8 mouse cellular contexts compared by ENCODE assay signal in the genomic region with DNA sequence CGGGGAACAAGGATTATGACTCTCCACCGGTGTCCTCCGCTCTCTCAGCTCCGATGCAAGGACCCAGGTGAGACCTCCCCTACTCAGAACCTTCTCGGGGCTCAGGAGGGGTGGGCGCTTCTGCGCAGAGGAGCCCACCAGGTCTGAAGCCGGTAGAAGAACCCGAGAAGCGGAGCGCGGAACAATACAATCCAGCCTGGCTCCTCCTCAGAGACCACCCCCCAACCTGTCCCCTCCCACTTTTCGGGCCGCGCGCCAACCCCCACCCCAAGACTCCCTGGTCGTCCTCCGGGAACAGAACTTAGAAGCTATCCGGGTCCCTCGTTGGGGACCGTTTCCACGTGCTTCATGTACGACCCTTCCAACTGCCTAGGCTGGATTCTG. TPM values are rescaled to one million over a fixed set of nuclear protein-coding genes. Genes with fewer than 3 reads are reported as not detected.
DNase-seq lines count a peak whose midpoint lies in the region; ATAC-seq lines count a peak whose summit lies in the region.

A gene (minus strand): TSS at position 240 of the 384 bp plus-strand sequence.

- H3K27ac ChIP-seq in heart, embryonic 16.5 days (ENCODE audit: low read length) = no peak within 1 kb of the TSS
- no peak within 1 kb of the TSS for H3K27ac ChIP-seq in intestine, embryonic 15.5 days
- no peak within 1 kb of the TSS for H3K27ac ChIP-seq in midbrain, embryonic 16.5 days (ENCODE audit: low read length)

- peak within 1 kb of the TSS; percentile 84 for H3K4me2 ChIP-seq in heart, embryonic 16.5 days (ENCODE audit: low read depth, low read length)
- peak within 1 kb of the TSS; percentile 89 for H3K4me2 ChIP-seq in intestine, embryonic 15.5 days (replicated peaks)
- H3K4me2 ChIP-seq in midbrain, embryonic 16.5 days (ENCODE audit: low read length) = peak within 1 kb of the TSS; percentile 54

- H3K9me3 ChIP-seq in heart, embryonic 16.5 days (replicated peaks; ENCODE audit: control insufficient read depth, low read length) = no peaks in the 10 kb centered on the region
- H3K9me3 ChIP-seq in intestine, embryonic 15.5 days = no peaks in the 10 kb centered on the region
- H3K9me3 ChIP-seq in midbrain, embryonic 16.5 days (replicated peaks; ENCODE audit: control insufficient read depth, low read length, poor library complexity, severe bottlenecking) = no peaks in the 10 kb centered on the region

- ATAC-seq in heart, embryonic 16.5 days (replicated peaks; ENCODE audit: extremely low read depth, insufficient read depth, low FRiP score) = peak; percentile 28; the same call in 1 of the 2 replicates
- peak; percentile 37 for ATAC-seq in intestine, embryonic 15.5 days
- 0 out of 2 replicates have a peak, but pooled peaks have one; percentile 57 for ATAC-seq in midbrain, embryonic 16.5 days

- intact Hi-C loops in heart, postnatal 14 days (cut with DNase I) = no loop called here

- peaks cover 32% of the 10 kb centered on the region for H3K4me1 ChIP-seq in heart, embryonic 16.5 days (ENCODE audit: control insufficient read depth, insufficient read depth, low read length)
- peaks cover 20% of the 10 kb centered on the region; the same call in 1 of the 2 replicates for H3K4me1 ChIP-seq in intestine, embryonic 15.5 days (replicated peaks)
- H3K4me1 ChIP-seq in midbrain, embryonic 16.5 days (ENCODE audit: control insufficient read depth, insufficient read depth, low read length) = peaks cover 11% of the 10 kb centered on the region; the same call in 1 of the 2 replicates

- H3K36me3 ChIP-seq in heart, embryonic 16.5 days (ENCODE audit: control insufficient read depth, insufficient read depth) = no peaks in the 10 kb centered on the region
- H3K36me3 ChIP-seq in intestine, embryonic 15.5 days = no peaks in the 10 kb centered on the region
- no peaks in the 10 kb centered on the region for H3K36me3 ChIP-seq in midbrain, embryonic 16.5 days (ENCODE audit: control insufficient read depth, insufficient read depth, low read length)

- H3K9ac ChIP-seq in heart, embryonic 16.5 days (ENCODE audit: low read length) = peak within 1 kb of the TSS; percentile 64
- H3K9ac ChIP-seq in intestine, embryonic 15.5 days = peak within 1 kb of the TSS; percentile 62
- H3K9ac ChIP-seq in midbrain, embryonic 16.5 days (ENCODE audit: low read depth, low read length) = peak within 1 kb of the TSS; percentile 57

- WGBS in heart, embryonic 16.5 days = 2% methylated on average over 23 of the region's 23 CpGs
- under 1% methylated on average over 23 of the region's 23 CpGs for WGBS in intestine, embryonic 15.5 days
- under 1% methylated on average over 23 of the region's 23 CpGs for WGBS in midbrain, embryonic 16.5 days

- DNase-seq in heart, postnatal 14 days = no peak
- peak; percentile 77 for DNase-seq in embryo, embryonic 9.5 days (ENCODE audit: extremely low spot score)
- no peak for DNase-seq in cerebellum, adult 9-11 months
- DNase-seq in spleen, adult 18-20 months = no peak
- no peak for DNase-seq in urinary bladder, postnatal 4 days (ENCODE audit: low spot score in 2 of 2)

- H3K27me3 ChIP-seq in heart, embryonic 16.5 days (ENCODE audit: control insufficient read depth, insufficient read depth, low read length) = peaks cover 20% of the 10 kb centered on the region
- H3K27me3 ChIP-seq in intestine, embryonic 15.5 days (replicated peaks) = 0 out of 2 replicates have a peak, but pooled peaks cover 5% of the 10 kb centered on the region
- peaks cover 30% of the 10 kb centered on the region for H3K27me3 ChIP-seq in midbrain, embryonic 16.5 days (ENCODE audit: control insufficient read depth, insufficient read depth, low read depth, low read length)

- peak within 1 kb of the TSS; percentile 50 for H3K4me3 ChIP-seq in heart, embryonic 16.5 days (ENCODE audit: low read length)
- H3K4me3 ChIP-seq in intestine, embryonic 15.5 days (replicated peaks) = peak within 1 kb of the TSS; percentile 57
- H3K4me3 ChIP-seq in midbrain, embryonic 16.5 days (ENCODE audit: low read depth, low read length) = peak within 1 kb of the TSS; percentile 44

RNA-seq across cellular contexts. Expression of the gene that starts here (rescaled TPM):
- polyA plus RNA-seq in heart, embryonic 16.5 days (2015; fragmentation: Nextera tagmentation; extraction: Ambion mirVana) = 4.2 and 7.0 TPM in 2 replicates
- 1 to 10 TPM in 1 of 2 experiments, under 1 TPM in 1; 0.78 to 1.0 TPM for total RNA-seq in heart, postnatal 14 days (2021)
- polyA plus RNA-seq in intestine, embryonic 15.5 days (2015; fragmentation: Nextera tagmentation; extraction: Ambion mirVana) = 10.6 and 11.6 TPM in 2 replicates
- 4.4 and 5.7 TPM in 2 replicates for polyA plus RNA-seq in midbrain, embryonic 16.5 days (2015; fragmentation: Nextera tagmentation; extraction: Ambion mirVana)
